Comparison of ENCODE assay signal across 9 mouse cellular contexts in the genomic region with DNA sequence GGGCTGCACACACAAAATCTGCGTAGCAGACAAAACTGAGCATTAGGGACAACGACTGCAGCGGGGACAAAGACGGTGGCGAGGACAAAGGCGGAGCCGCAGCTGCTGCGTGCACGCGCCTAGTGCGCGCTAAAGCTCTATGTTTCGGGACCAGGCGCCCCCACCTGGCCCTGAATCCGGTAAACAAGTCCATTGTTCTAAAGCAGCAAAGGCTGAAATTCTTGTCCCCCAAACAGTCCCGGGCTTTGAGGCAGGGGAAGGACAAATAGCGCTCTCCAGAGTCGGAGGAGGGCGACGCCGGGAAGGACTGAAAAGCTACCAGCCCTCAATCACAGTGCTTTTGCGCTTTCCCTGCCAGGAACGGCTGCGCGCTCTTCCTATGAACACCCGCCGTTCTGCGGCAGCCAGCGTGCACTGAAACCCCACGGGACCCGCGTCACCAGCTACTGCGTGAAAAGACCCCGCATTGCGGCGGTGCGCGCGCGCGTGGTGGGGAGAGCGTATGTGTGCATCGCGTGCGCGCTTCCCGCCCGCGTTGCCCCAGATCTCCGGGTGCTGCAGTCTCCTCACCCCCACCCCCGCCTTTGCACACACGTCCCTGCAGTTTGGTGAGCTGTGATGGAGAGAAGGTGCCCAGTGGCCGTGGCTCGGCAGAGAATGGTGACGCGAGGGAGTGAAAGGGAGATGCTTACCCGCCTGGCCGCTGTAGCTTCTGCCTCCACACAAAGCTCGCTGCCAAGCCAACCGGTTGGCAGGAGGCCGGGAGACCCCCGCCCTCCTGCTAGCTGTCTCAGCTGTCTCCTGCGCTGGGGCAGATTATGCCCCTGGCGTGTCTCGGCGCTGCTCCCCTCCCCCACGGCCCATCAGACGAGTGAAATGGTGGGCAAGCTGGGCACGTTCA. TPM values are rescaled to one million over a fixed set of nuclear protein-coding genes. Genes with fewer than 3 reads are reported as not detected.
DNase-seq lines count a peak whose midpoint lies in the region; ATAC-seq and TF ChIP-seq lines count a peak whose summit lies in the region.
"Had no signal": no experiment of that assay in that cellular context is flagged by ENCODE, and none has a peak within 500 bp of the region (broad histone marks: within the 10 kb centered on the region; RNA-seq: fewer than 3 reads in every experiment).

No protein-coding gene starts in this region.

- H3K9ac ChIP-seq in heart, embryonic 14.5 days (ENCODE audit: low read length): peak overlapping the region; percentile 90
- no peak overlapping the region for H3K9ac ChIP-seq in liver, postnatal 0 days (replicated peaks)

- no peak for TF ChIP-seq CTCF in liver, postnatal 0 days (IDR thresholded peaks at IDR 0.05; ENCODE audit: low read depth)

- under 1% methylated on average over 69 of the region's 69 CpGs for WGBS in heart, embryonic 14.5 days
- WGBS in liver, postnatal 0 days (ENCODE audit: insufficient replicate concordance): 2% methylated on average over 69 of the region's 69 CpGs

- peak overlapping the region; percentile 62 to 68 for H3K4me3 ChIP-seq in heart, embryonic 14.5 days (ENCODE audit: control insufficient read depth in 1 of 2, insufficient read depth in 1 of 2, low read depth in 1 of 2, low read length in 2 of 2)
- peak overlapping the region; percentile 13; the same call in 1 of the 2 replicates for H3K4me3 ChIP-seq in liver, postnatal 0 days (ENCODE audit: low read depth, low read length)

- H3K9me3 ChIP-seq in heart, embryonic 14.5 days (ENCODE audit: control insufficient read depth, low read length): no peaks in the 10 kb centered on the region
- H3K9me3 ChIP-seq in liver, postnatal 0 days (ENCODE audit: low read length): no peaks in the 10 kb centered on the region

- TF ChIP-seq EP300 in liver, postnatal 0 days (IDR thresholded peaks at IDR 0.05; ENCODE audit: low read depth): no peak

- H3K4me1 ChIP-seq in heart, embryonic 14.5 days (ENCODE audit: control insufficient read depth in 2 of 2, insufficient read depth in 2 of 2, low read length in 2 of 2): peaks cover 43 to 47% of the 10 kb centered on the region in 2 experiments
- H3K4me1 ChIP-seq in liver, postnatal 0 days (ENCODE audit: insufficient read depth): no peaks in the 10 kb centered on the region

- peaks cover 10% of the 10 kb centered on the region; the same call in 1 of the 2 replicates for H3K27me3 ChIP-seq in heart, embryonic 14.5 days (ENCODE audit: control insufficient read depth, insufficient read depth, low read length)
- peaks cover 29% of the 10 kb centered on the region for H3K27me3 ChIP-seq in liver, postnatal 0 days (ENCODE audit: insufficient read depth, low read length)

- peak overlapping the region; percentile 88 for H3K27ac ChIP-seq in heart, embryonic 14.5 days (replicated peaks in 1 of 2; ENCODE audit: control insufficient read depth in 1 of 2, insufficient read depth in 1 of 2, low read depth in 2 of 2, low read length in 2 of 2)
- no peak overlapping the region for H3K27ac ChIP-seq in liver, postnatal 0 days (ENCODE audit: low read depth)

- peak; percentile 22 for DNase-seq in kidney, adult 18-20 months
- DNase-seq in kidney, adult 11 months: no peak
- DNase-seq in embryo, embryonic 11.5 days (ENCODE audit: low read depth, low spot score): peak; percentile 80
- peak; percentile 80 to 86 for DNase-seq in layer of hippocampus, adult 8-10 months (ENCODE audit: low spot score in 2 of 2)
- no peak for DNase-seq in liver, postnatal 0 days
- DNase-seq in right cerebral cortex, adult 2 months (ENCODE audit: low spot score in 2 of 2): peak; percentile 81 to 88

- no peaks in the 10 kb centered on the region for H3K36me3 ChIP-seq in heart, embryonic 14.5 days (ENCODE audit: control insufficient read depth, insufficient read depth, low read length)
- no peaks in the 10 kb centered on the region for H3K36me3 ChIP-seq in liver, postnatal 0 days (replicated peaks; ENCODE audit: insufficient read depth, low read length)

- H3K4me2 ChIP-seq in heart, embryonic 14.5 days (ENCODE audit: low read length): peak overlapping the region; percentile 97
- H3K4me2 ChIP-seq in liver, postnatal 0 days (ENCODE audit: low read depth, low read length): peak overlapping the region; percentile 50

- ATAC-seq in heart, embryonic 14.5 days (ENCODE audit: insufficient number of reproducible peaks, insufficient read depth, low FRiP score, low read depth): peak; percentile 33
- ATAC-seq in liver, postnatal 0 days: no peak
- no peak for ATAC-seq in activated CD4-positive, CD25-positive, alpha-beta regulatory T cell, adult 4 months

RNA-seq across cellular contexts. Expression of a gene that starts 39.5 kb away (rescaled TPM):
- polyA plus RNA-seq in heart, embryonic 14.5 days (2014; fragmentation: Nextera tagmentation; extraction: Ambion mirVana): 0.28 TPM in 1 of 2 replicates, not detected in the other
- not detected for total RNA-seq in layer of hippocampus, adult 8-10 months (2022)
- not detected in 2 replicates for polyA plus RNA-seq in liver, postnatal 0 days (2015; fragmentation: Nextera tagmentation; extraction: Ambion mirVana)
- not detected for polyA plus RNA-seq in activated CD4-positive, CD25-positive, alpha-beta regulatory T cell, adult 4 months (2017; shearing (Covaris generic))
- total RNA-seq: liver, adult 2 months had no signal
- polyA plus RNA-seq: liver, adult 2 months had no signal

Comparison
In these comparisons a context has a peak if more than half of its experiments do, and no peak if none do; other contexts are left out.
1. DNase-seq: peak in kidney, adult 18-20 months (single experiment), embryo, embryonic 11.5 days (single experiment), layer of hippocampus, adult 8-10 months (2 of 2) and right cerebral cortex, adult 2 months (2 of 2); none in kidney, adult 11 months (single experiment) and liver, postnatal 0 days (single experiment).